Mouse (Mus musculus) hindbrain, embryonic 11.5 days (tissue): ENCODE measurements at regions not wholly inside any gene's neighbourhood (a gene's known extent, or its start where the extent isn't known, plus 50 kb on each side); places are given as distances from the start of the nearest gene placed in this dataset.

Experiments
- ATAC-seq: fragments of 200-750 bp; cut with Nextera tagmentation; 2 replicates; pipeline ENCODE4 v1.8.0; 2017; ENCODE audit warnings: mild to moderate bottlenecking, moderate TSS enrichment, moderate library complexity; ENCODE audit not compliant: low FRiP score
- DNase-seq: peaks from one replicate; pipeline ENCODE4 v3.0.0-alpha.2; 2015; ENCODE audit warnings: low spot score
- H3K27ac ChIP-seq: fragments of 300-500 bp; sonication (generic); 2 replicates; pipeline ENCODE4 v1.5.1; 2014; ENCODE audit warnings: mild to moderate bottlenecking, low read depth, low read length
- H3K27me3 ChIP-seq: fragments of 300-500 bp; sonication (generic); 2 replicates; pipeline ENCODE4 v1.6.1; 2014; ENCODE audit warnings: mild to moderate bottlenecking, low read length, moderate library complexity, mixed read lengths; ENCODE audit not compliant: control insufficient read depth, insufficient read depth
- H3K36me3 ChIP-seq: fragments of 300-500 bp; sonication (generic); 2 replicates; pipeline ENCODE4 v1.6.1; 2014; ENCODE audit warnings: mild to moderate bottlenecking, low read length, moderate library complexity, mixed read lengths; ENCODE audit not compliant: control insufficient read depth, insufficient read depth
- H3K4me1 ChIP-seq: fragments of 300-500 bp; sonication (generic); replicated peaks from 2 replicates; pipeline ENCODE4 v1.6.1; 2014; ENCODE audit warnings: low read length, mixed read lengths; ENCODE audit not compliant: control insufficient read depth, insufficient read depth
- H3K4me2 ChIP-seq: fragments of 300-500 bp; sonication (generic); replicated peaks from 2 replicates; pipeline ENCODE4 v1.6.1; 2014; ENCODE audit warnings: mild to moderate bottlenecking, low read depth, low read length
- H3K4me3 ChIP-seq: fragments of 300-500 bp; sonication (generic); 2 replicates; pipeline ENCODE4 v1.5.1; 2014; ENCODE audit warnings: low read depth, low read length
- H3K9ac ChIP-seq: fragments of 300-500 bp; sonication (generic); 2 replicates; pipeline ENCODE4 v1.6.1; 2014; ENCODE audit warnings: low read depth, low read length
- H3K9me3 ChIP-seq: fragments of 300-500 bp; sonication (generic); 2 replicates; pipeline ENCODE4 v1.6.1; 2016; ENCODE audit warnings: low read length; ENCODE audit not compliant: control insufficient read depth
- WGBS: fragments of 180-500 bp; shearing (Covaris S2); extraction: QIAGEN DNeasy Blood & Tissue Kit; methylation state at CpG from one replicate; pipeline ENCODE4 v1.1.7; 2014; 5-methylcytosine and 5-hydroxymethylcytosine counted together

GRCm38 (mm10) chr6:16514054-16514453 is 384.2 kb downstream of the Tfec start:
- Histone ChIP-seq H3K4me2 (no peak overlapping the region), H3K4me3 (no peak overlapping the region), H3K9me3 (no peaks in the 10 kb centered on the region), H3K9ac (no peak overlapping the region), H3K27ac (no peak overlapping the region), H3K27me3 (no peaks in the 10 kb centered on the region), H3K4me1 (no peaks in the 10 kb centered on the region), H3K36me3 (no peaks in the 10 kb centered on the region)
- 68% methylated on average over 1 of the region's 1 CpGs for WGBS
- ATAC-seq (peak; percentile 60; the same call in 1 of the 2 replicates), DNase-seq (no peak)

DNA sequence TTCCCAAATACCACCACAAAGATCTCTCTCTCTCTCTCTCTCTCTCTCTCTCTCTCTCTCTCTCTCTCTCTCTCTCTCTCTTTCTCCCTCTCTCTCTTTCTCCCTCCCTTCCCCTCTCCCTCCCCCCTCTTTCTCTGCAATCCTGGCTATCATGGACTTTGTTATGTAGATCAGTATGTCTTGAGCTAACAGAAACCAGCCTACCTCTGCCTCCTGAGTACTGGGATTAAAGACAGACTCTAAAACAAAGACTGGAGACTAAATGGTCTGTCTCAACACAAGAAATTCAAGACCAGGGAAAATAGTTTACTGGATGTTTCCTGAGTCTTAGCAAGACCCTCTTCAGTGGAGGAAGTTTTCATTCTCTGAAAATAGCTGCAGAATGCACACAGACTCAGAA is 384.7 kb downstream of the Tfec start:
- no peak for ATAC-seq

DNA sequence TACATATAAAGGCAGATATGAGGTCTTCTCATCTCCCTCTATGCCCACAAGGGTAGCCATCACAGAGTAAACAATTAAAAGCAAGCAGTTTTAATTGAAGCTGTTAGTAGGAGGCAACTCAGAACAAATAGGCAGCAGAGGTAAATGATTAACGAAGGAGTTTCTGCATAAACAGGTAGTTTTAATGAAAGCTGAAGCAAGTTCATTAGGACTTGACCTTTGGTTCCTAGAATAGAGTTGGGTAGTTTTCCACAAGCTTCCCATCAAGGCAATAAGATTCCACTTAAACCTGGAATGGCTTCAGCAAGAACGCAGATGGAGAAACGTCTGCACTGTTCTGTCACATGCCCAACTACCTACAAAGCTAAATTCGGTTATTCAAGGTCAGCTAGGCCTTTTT is 394.4 kb downstream of the Tfec start:
- Histone ChIP-seq H3K9ac (no peak overlapping the region), H3K4me1 (no peaks in the 10 kb centered on the region), H3K27me3 (no peaks in the 10 kb centered on the region), H3K4me2 (no peak overlapping the region), H3K36me3 (no peaks in the 10 kb centered on the region), H3K9me3 (no peaks in the 10 kb centered on the region), H3K27ac (no peak overlapping the region), H3K4me3 (no peak overlapping the region)
- 87% methylated on average over 4 of the region's 4 CpGs for WGBS
- no peak for DNase-seq
- ATAC-seq, result no peak

More for the DNA sequence above, 384.7 kb downstream of the Tfec start:
- H3K9ac ChIP-seq, result no peak overlapping the region
- H3K4me1 ChIP-seq, result no peaks in the 10 kb centered on the region
- H3K36me3 ChIP-seq, result no peaks in the 10 kb centered on the region
- no peak overlapping the region for H3K27ac ChIP-seq
- no peak overlapping the region for H3K4me3 ChIP-seq
- H3K9me3 ChIP-seq, result no peaks in the 10 kb centered on the region
- no peaks in the 10 kb centered on the region for H3K27me3 ChIP-seq
- DNase-seq, result no peak
- no peak overlapping the region for H3K4me2 ChIP-seq

DNA sequence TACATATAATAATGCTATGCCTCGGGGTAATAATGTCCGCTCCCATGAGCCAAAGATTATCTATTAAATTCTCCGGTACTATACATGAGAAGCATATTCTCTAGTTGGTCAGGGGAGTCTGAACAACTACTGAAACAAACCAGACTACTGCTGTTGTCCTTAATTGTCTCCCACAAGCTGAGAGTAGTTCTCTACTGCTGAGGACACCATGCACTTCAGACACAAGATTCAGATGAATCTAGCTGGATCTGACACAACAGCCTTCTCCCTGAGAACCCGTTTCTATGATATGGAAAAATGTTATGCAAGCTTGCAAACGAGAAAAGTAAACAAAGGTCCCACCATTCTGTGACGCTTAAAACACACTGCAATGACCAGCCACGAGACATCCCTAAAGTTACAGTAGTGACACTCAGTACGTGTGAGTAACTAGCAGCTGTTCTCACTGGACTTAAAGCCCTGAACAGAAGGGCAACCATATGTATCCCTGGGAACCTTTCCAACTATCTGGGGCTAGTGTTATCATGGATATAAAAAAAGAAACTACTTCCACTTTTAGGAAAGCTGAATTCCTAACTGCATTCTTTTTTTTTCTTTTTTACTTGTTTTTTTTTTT is 411.1 kb downstream of the Tfec start:
- WGBS, result 89% methylated on average over 8 of the region's 8 CpGs
- Histone ChIP-seq H3K4me1 (no peaks in the 10 kb centered on the region), H3K4me3 (no peak overlapping the region), H3K9ac (no peak overlapping the region), H3K4me2 (no peak overlapping the region), H3K27me3 (no peaks in the 10 kb centered on the region), H3K36me3 (no peaks in the 10 kb centered on the region), H3K9me3 (no peaks in the 10 kb centered on the region), H3K27ac (no peak overlapping the region)
- DNase-seq (no peak), ATAC-seq (no peak)

GRCm38 (mm10) chr6:16483295-16483694 is 414.9 kb downstream of the Tfec start:
- Histone ChIP-seq H3K9me3 (no peaks in the 10 kb centered on the region), H3K36me3 (no peaks in the 10 kb centered on the region), H3K4me3 (no peak overlapping the region), H3K4me1 (no peaks in the 10 kb centered on the region), H3K27me3 (no peaks in the 10 kb centered on the region), H3K27ac (no peak overlapping the region), H3K9ac (no peak overlapping the region), H3K4me2 (no peak overlapping the region)
- ATAC-seq, result 0 out of 2 replicates have a peak, but pooled peaks have one; percentile 43
- no peak for DNase-seq
- WGBS, result 64% methylated on average over 5 of the region's 5 CpGs

- H3K4me3 ChIP-seq, result no peak overlapping the region
- no peaks in the 10 kb centered on the region for H3K9me3 ChIP-seq
- H3K36me3 ChIP-seq, result no peaks in the 10 kb centered on the region
- H3K4me2 ChIP-seq, result no peak overlapping the region
- no peak overlapping the region for H3K9ac ChIP-seq
- DNase-seq (no peak), ATAC-seq (no peak)
- no peaks in the 10 kb centered on the region for H3K27me3 ChIP-seq
- H3K27ac ChIP-seq, result no peak overlapping the region
- 82% methylated on average over 3 of the region's 3 CpGs for WGBS
- no peaks in the 10 kb centered on the region for H3K4me1 ChIP-seq
These were observed 429.4 kb downstream of the Tfec start for GRCm38 (mm10) chr6:16468693-16469375.

DNA sequence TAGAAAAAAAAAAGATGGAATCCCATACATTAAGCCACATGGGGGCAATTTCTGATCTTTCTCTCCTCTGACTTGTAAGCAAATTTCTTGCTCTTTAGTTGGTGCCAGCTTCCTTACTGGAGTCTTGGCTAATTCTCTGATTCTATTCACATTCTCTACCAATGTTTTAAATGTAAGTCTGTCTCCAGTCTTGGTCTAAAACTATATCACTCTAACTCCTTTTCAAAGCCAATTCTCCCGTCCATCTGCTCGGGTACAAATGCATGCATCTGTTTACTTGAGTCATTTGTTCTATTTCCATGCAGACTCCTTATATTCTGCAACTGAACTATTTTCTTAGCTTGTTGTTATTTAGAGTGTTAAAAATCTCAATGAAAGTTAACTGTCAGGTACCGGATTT is 440.0 kb downstream of the Tfec start:
- Histone ChIP-seq H3K27ac (no peak overlapping the region), H3K9me3 (no peaks in the 10 kb centered on the region), H3K9ac (no peak overlapping the region), H3K4me3 (no peak overlapping the region), H3K4me1 (no peaks in the 10 kb centered on the region), H3K4me2 (no peak overlapping the region), H3K36me3 (no peaks in the 10 kb centered on the region), H3K27me3 (no peaks in the 10 kb centered on the region)
- no peak for ATAC-seq
- WGBS, result 84% methylated on average over 3 of the region's 3 CpGs
- no peak for DNase-seq
